Mouse (Mus musculus): ENCODE measurements around the gene Fn1.

Fn1 gene

DNA sequence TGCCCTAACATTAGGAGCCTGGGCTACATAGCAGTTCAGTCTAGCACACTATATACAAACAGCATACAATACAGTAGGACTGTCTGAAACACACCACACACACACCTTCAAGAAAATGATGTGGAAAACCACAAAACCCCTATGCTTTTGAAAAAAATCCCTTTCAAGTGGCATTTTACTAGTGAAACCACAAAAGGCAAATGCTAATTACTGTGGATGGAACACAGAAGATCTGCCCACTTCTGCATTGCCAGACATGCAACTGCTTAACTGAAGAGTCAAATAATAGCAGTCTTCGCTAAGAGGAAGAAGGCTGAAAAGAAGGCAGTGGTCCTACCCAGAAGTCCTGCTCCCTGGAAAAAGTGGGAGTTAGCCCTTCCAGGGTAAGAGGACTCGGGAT, 58.7 kb downstream of the Fn1 start:
- no peak for DNase-seq

DNA sequence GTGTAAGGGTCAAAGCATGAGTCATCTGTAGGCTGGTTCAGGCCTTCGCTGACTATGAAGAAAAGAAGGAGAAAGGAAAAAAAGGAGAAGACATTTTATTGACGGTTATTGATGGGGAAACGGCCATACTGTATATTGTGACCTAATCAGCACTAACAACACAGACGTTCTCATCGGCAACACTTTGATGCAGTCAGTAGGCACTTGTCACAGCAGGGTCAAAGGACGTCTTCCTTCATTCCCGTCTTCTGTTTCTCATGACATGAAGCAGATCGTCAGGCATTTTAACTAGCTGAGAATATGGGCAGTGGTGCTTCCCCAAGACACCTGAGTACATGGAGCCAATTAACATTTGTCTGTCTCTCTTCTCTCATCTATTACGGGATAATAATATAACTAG, 59.8 kb downstream of the Fn1 start:
- no peak for DNase-seq

DNA sequence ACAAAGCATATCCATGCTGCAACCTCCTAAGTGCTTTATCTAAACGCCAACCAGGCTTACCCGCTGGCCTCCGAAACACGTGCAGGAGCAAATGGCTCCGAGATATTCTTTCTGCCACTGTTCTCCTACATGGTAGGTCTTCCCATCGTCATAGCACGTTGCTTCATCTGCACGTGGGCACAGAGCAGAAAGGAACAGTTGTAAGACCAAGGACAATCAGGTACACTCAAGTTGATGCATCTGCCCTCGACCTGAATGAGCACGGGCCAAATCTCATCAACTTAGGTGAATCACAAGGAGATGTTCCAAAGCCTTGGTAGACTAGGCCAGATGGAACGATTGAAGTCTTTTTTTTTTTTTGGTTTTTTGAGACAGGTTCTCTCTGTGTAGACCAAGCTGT, 63.0 kb downstream of the Fn1 start:
- DNase-seq = no peak

DNA sequence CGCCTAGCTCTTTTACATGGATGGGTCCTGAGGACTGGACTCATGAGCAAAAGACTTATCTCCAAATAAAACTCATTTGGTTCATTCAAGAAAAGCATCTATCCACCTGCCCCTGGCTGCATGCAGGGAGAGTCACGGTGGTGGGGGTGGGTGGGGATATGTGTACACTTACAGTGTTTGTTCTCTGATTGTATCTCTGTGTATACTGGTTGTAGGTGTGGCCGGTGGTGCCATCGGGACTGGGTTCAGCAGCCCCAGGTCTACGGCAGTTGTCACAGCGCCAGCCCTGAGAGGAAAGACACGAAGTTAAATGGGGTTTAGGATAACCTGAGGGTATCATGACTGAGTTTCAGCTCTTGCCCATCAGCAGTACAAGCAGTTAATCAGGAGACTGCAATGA, 66.3 kb downstream of the Fn1 start:
- no peak for DNase-seq

- no peak for DNase-seq
Observed at GRCm38 (mm10) chr1:71583900-71584299, 69.1 kb downstream of the Fn1 start.

DNA sequence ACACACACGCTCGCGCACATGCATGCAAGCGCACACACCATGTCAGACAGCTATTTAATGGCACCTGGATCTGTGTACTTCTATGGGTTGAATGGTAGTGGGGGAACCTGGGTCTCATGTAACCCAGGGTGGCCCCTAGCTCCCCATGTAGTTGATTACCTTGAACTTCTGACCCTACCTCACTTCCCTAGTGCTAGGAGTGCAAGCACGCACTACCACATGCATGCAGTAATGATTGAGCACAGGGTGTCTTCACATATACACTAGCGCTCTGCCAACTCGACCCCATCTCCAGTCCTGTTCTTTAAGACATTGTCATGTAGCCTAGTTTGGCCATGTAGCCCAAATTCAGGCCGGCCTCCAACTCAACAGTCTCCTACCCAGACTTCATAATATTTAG, 69.7 kb downstream of the Fn1 start:
- no peak for DNase-seq

DNA sequence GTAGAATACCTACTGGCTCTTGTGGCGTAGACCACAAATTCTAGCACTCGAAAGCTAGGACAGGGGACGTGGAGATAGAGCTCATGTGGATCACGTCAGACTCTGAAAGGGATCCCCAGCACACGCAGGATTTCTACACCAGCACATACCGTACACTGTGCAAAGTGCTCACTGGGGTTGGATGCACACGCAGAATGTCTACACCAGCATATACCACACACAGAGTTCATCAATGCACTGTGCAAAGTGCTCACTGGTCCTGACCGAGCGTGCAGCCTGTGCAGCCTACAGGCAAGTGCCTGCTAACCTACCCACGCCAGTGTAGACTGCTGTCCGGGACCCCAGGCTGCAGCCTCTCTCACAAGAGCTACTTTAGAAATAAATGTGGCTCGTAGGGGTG, 72.6 kb downstream of the Fn1 start:
- DNase-seq = no peak

DNA sequence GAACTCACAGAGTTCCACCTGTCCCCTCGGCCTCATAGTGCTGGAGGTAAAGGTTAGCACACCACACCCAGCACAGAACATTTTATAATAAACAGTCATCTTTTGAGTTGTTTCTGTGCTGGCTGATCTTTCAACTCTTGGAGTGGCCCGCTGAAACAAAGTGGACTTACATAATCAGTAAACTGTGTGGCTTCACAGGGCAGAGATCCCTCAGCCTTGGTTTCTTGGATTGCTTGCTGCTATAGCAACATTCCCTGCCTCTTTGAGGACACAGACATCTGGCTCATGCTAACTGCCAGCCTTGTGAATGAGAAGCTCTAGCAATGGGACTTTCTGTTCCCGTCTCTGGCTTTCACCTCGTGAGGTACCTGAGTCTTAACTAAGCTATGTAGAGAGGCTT, 73.5 kb downstream of the Fn1 start:
- peak; percentile 60 for DNase-seq

GRCm38 (mm10) chr1:71576837-71577236, 76.2 kb downstream of the Fn1 start:
- no peak for DNase-seq

GRCm38 (mm10) chr1:71575987-71576386, 77.0 kb downstream of the Fn1 start:
- no peak for DNase-seq

GRCm38 (mm10) chr1:71570116-71570515, 82.9 kb downstream of the Fn1 start:
- DNase-seq = no peak

- no peak for DNase-seq
Observed at GRCm38 (mm10) chr1:71567884-71568605, 85.0 kb downstream of the Fn1 start.

DNA sequence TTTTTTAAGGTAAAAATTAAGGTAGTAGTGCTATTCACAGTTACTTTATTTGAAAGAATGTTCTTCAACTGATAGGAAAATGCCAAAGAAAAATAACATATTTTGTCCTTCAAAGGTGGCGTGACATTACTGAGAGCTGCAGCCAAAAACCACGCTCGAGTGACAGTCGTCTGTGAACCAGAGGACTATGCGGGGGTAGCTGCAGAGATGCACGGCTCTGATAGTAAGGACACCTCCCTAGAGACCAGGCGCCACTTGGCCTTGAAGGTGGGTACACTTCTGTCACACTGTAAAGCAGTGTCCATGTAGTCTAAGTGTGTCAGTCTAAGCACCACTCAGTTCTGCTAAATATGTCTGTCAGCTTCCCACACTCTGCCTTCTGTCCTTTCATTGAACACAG, 88.7 kb downstream of the Fn1 start:
- DNase-seq = no peak

DNA sequence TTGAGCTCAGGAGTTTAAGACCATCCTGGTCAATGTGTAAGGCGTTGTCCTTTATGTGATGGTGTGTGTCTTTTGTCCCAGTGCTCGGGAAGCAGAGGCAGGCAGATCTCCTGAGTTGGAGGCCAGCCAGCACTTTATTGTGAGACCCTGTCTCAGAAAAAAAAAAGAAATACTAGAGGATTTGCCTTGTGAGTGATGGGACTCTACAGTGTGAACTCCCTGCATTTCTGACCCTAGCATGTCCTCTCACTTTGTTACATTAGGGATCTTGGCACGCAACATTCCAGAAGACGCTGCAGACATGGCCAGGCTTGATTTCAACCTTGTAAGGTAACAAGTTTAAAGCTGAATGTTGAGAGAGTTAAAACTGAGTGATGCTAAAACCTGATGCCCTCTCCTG, 92.4 kb downstream of the Fn1 start:
- DNase-seq = no peak

GRCm38 (mm10) chr1:71556688-71557612, 96.0 kb downstream of the Fn1 start, which contains the start of gene Atic:
TSS of gene Atic (plus strand) at chr1:71557150.
- peak; percentile 91 for DNase-seq

- peak; percentile 13 for DNase-seq
Observed at GRCm38 (mm10) chr1:71550626-71551195, 102.3 kb downstream of the Fn1 start.

- DNase-seq = no peak
Observed at GRCm38 (mm10) chr1:71540437-71540836, 112.6 kb downstream of the Fn1 start.

- DNase-seq = no peak
Observed at GRCm38 (mm10) chr1:71539641-71540040, 113.4 kb downstream of the Fn1 start.

All from kidney, adult 11 months (tissue).